Mouse (Mus musculus) 416B (cell line): ENCODE measurements around the gene Frmd4b.

ENCODE experiments used
- DNase-seq: peaks from one replicate; pipeline ENCODE4 v3.0.0; 2011; ENCODE audit warnings: low read depth

Gene Frmd4b

DNA sequence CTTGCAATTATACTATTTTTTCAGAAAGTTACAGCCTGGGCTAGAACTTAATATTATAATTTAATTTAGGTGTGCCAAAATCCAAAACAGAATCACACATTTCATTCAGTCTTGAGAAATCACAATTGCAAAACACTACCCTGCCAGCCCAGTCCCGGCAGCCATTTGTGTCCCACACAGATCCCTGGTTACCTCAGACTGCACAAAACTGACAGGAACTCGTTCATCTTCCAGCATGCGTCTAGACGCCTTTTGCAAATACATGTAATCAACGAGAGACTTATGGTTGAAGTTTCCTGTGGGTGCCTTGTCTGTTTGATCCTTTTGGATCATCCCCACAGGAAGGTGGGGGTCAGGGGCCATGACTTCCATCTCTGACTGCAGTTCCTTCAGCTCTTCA, 365.3 kb downstream of the Frmd4b start:
- DNase-seq: no peak

DNA sequence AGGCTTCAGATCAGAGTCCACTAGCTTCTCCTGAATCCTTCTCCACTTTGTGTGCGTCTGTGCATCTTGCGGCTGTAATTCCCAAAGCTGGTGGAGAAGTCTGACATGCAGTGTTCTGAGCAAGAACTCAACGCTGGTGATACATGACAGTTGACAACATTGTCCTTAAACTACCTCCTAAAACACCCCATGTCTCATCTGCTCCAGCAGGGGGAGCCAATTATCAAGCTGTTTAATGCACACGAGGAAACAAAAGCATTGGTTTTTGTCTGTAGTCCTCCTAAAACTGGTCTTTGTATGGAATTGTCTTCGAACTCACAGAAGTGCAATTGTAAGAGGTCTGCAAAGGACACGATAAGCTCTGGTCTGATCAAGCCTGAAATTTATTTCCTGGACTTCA, 366.4 kb downstream of the Frmd4b start:
- DNase-seq: peak; percentile 75

DNA sequence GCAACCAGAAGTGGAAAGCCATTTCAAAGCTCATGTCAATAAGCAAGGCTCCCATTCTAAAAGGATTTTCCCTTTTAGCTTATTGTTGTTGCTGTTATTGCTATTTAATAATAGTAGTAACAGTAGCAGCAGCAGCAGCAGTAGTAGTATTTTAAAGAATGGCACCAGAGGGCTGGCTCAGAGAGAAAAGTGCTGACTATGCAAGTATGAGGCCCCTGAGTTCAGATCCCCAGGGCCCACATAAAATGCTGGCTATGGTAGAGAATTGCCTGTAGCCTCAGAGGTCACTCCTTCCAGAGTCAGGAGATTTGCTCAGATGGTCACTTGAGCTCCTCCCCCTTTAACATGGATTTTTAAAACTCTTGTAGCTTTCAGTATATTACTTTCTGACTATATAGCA, 372.1 kb downstream of the Frmd4b start:
- no peak for DNase-seq

DNA sequence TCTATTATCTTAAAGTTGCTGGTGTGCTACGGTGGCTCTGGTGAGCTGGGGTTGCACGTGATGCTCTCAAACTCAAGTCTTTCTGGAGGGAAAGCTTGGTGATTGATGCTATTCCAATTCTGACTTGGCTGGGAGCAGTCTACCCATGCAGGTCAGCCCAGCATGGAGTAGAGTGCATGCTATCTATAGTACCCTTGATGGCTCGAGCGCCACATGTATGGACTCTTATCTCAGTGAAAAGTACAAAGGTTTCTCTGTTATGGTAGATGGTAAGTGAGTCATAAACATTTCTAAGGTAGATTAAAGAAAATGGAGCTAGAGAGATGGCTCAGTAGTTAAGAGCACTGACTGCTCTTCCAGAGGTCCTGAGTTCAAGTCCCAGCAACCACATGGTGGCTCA, 374.8 kb downstream of the Frmd4b start:
- DNase-seq: no peak

DNA sequence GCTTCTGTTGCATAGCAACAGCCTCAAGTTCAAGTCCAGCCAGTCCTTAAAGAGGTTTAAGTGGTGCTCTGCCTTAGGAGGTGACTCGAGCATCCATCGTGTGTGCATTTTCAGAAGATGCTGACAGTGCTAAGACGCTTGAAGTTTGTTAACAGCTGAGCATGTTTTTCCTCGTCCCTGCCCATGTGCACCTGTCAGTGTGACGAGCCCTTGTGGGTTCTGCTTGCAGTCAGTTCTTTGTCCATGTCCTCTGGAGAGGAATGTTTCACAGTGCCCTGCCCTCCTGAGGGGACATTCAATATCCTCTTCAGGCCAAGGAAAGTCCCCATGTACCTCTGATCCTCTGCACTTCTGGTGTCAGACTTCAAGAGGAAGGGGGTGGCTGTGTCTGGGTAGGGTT, 377.2 kb downstream of the Frmd4b start:
- no peak for DNase-seq

- DNase-seq: no peak
Observed at GRCm38 (mm10) chr6:97239360-97239759, 378.0 kb downstream of the Frmd4b start.
